Mouse (Mus musculus) testis, adult 2 months (tissue): ENCODE results near the gene Ttc21a.
A peak's percentile ranks its signal among the peaks of the same experiment; 100 is the strongest.

Experiments used
- CTCF ChIP-seq: fragments of 200-500 bp; IDR thresholded peaks from 2 replicates; pipeline ENCODE4 v1.5.1; 2012; ENCODE audit warnings: low read depth, mild to moderate bottlenecking, inconsistent platforms, low read length, moderate library complexity; ENCODE audit not compliant: control insufficient read depth, insufficient read depth, insufficient replicate concordance
- POLR2A ChIP-seq: fragments of 200-500 bp; IDR thresholded peaks from 2 replicates; pipeline ENCODE4 v1.6.1; 2012; ENCODE audit warnings: low read depth, mild to moderate bottlenecking, inconsistent platforms, low read length, moderate library complexity; ENCODE audit not compliant: control insufficient read depth

DNA sequence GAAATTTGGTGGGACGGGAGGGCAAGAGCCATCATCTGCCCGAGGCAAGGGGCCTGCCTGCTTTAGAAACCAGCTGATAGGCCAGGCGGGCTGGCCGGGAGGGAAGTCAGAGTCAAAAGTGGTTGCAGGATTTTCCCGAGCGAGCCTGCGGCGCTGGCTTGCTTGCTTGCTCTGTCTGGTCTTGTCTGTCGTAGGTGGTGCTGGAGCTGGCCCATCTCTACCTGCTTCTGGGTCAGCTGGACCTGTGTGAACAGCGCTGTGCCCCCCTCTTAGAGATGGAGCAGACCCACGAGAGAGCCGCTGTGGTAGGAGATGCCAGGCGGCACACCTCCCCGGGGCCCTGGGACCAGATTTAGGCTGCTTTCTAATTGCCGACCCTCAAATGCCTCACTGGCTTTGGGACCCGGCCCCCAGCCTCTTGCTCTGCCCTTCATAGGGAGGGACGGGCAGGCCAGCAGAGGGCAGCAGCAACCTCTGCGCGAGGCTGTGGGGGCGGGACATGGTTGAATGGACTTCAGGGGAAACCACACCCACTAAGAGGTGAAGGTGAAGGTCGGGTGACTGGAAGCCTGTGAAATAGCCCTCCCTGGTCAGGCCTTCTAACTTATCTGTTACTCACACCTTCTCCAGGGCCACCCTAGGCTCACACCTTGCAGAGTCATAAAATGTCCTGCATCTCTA is 25.7 kb downstream of the Ttc21a start:
- no peak for TF ChIP-seq POLR2A
- TF ChIP-seq CTCF = peak; percentile 65; the same call in 1 of the 2 replicates
